Mouse (Mus musculus): ENCODE data around the gene Arl8a. TPM values are rescaled to one million over a fixed set of nuclear protein-coding genes. Genes with fewer than 3 reads are reported as not detected.
"Not testable (repeated sequence)": the region's sequence is repeated elsewhere in the genome, so short reads cannot be mapped to it uniquely, and the experiment has no call there.

Arl8a gene
- polyA plus RNA-seq, 1 experiment: 64.5 TPM

DNA sequence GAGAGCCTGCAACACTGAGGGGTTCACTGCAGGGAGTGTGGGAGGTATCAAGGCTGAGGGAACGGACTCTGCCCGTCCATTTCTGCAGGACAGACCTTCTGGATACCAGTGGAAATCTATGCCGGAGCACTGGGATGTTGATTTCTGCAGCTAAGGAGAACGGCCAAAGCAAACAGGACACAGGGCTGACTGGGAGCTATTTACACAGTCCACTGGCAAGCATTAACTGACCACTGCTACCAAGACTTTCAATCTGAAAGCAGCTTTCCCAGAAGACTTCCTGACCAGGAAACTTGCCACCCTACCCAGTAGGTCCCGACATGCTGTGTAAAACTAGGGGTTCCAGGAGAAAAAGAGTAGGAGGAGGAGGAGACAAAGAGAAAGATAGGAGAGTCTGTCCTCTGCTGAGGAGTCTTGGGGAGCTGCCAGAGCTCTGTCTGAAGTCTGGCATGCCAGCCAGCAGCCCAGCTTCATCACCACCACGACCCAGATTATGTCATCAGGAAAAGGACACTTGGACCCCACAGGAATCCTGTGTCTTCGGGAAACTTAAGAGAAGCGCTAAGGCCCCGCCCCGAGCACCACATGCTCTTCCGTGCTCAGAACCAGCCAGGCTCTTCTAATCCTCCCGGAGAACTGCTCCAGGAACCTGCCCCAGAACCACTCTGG is 23.1 kb downstream of the Arl8a start:
- no peak for DNase-seq (ENCODE audit: low read depth)

DNA sequence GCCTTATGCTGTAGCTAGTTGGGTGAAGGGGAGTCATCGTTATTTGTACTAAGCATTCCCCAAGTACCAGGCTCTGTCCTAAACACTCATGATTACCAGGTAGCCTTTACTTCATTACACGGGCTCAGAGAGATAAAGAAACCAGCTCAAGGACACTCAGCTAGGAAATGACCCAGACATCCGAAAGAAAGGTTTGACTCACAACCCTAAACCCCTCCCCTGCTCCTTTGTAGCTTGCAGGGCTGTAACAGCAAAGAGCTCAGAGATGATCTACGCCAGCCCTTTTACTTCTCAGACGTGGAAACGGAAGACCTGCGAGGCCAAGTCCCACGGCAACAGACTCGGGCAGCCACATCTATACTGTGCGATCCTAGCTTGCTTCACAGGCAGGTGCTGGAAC is 23.7 kb downstream of the Arl8a start:
- no peak for DNase-seq (ENCODE audit: low read depth)

DNA sequence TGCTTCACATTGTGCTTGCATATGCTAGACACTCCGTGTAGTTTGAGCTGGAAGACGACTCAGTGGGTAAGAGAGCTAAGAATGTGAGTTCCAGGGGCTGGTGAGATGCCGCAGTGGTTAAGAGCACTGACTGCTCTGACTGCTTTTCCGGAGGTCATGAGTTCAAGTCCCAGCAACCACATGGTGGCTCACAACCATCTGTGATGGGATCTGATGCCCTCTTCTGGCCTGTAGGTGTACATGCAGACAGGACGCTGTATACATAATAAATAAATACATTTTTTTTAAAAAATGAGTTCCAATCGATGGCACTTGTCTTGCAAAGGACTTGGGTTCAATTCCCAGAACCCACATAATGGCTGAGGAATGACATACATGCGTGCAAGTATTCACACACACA is 24.6 kb downstream of the Arl8a start:
- DNase-seq (ENCODE audit: low read depth): no peak

DNA sequence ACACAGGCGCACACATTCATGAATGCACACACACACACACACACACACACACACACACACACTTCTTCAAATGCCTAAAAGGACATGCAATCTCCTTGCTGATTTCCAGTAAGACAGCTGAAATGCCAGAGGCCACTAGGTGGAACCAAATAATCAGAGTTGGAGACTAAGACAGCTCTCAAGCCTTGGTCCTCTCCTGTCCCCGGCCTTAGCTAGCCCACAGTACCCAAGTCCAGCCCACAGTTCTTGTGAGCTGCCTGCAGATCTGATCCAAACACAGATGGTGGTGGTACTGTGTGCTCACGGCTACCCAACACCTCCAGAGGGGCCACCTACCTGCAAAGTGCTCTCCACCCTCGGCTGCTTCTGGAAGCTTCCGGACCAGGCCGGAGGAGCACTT is 25.4 kb downstream of the Arl8a start:
- no peak for DNase-seq (ENCODE audit: low read depth)

DNA sequence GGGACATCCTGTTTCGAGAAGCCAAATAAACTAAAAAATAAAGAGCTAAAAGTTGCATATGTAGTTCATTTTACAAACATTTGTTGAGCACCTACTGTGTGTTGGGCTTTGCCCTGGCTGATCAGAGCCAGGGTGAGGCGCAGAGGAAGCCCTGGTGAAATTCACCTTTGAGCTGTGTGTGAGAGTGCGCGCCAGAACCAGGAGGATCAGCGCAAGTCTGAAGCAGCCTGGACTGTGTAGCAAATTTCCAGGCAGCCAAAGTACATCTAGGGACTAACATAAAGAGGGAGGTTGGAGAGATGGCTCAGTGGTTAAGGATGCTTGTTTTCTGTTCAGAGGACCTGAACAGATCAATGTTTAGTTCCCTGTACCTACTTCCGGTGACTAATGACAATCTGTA is 26.7 kb downstream of the Arl8a start:
- no peak for DNase-seq (ENCODE audit: low read depth)

DNA sequence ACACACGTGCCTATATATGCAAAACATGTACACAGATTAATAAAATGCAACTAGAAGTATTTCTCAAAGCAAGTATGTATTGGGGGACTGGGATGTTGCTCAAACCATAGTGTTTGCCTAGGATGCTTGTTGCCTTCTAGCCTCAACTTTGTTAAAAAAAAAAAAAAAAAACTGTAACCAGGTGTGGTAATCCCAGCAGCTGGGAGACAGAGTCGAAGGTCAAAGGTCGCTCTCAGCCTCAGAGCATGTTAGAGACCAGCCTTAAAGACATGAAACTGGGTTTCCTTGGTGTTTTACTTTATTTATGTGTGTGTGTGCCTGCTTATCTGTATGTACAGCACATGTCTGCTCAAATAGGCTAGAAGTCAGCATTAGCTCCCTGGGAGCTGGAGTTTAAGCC is 28.6 kb downstream of the Arl8a start:
- DNase-seq (ENCODE audit: low read depth): no peak

DNA sequence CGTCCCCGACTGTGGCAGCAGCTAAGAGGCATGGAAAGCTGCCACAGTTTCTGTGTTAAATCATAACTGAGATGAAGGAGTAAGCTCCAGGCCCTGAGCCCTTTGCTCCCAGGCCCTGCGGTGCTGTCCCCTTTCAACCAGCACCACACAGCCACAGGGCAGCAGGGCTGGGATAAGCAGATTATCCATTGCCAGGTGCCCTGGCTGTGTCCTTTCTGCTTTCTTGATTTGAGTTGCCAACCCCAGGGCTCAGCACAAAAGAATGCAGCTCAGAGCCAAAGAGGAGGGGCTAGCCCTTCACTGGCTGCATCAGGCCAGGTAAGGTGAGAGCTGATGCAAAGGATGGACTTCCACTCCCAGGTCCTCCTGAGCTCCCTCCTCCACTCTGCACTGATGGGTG is 31.1 kb downstream of the Arl8a start:
- DNase-seq (ENCODE audit: low read depth): no peak

DNA sequence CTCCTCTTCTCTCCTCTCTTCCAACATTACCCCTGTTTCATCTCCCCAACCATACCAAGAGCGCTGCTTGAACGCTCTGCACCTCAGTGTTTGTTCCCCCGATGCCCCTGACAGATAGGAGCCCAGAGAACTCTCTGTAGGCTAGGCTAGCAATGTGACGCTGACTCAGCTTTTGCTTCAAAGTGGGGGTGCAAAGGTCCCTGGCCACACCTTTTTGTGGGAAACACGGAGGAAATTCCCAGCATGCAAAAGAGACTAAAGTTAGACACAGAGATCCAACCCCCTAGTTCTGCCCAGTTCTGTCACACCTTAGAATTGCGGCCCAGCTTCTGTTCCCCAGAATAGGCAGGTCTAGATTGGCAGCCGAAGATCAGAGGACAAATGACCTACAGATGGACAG is 32.2 kb downstream of the Arl8a start:
- DNase-seq (ENCODE audit: low read depth): no peak

DNA sequence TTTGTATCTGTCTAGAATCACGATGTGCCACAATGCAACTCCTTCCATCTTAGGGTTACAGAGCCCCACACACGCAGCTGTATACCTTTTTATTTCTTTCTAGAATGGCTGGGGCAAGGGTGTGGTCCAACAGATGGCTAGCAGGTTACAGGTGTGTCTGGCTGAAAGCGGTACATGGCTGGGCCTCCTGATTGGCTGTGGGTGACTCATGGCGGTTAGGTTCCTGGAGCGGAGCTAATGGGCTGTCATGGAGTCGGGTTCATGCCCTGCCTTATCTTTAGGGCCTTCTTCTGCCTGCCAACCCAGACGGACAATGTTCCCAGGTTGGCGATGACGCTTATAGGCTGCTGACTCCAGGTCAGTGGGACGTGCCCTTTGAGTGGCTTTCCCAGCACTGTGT is 34.2 kb downstream of the Arl8a start:
- no peak for DNase-seq (ENCODE audit: low read depth)

DNA sequence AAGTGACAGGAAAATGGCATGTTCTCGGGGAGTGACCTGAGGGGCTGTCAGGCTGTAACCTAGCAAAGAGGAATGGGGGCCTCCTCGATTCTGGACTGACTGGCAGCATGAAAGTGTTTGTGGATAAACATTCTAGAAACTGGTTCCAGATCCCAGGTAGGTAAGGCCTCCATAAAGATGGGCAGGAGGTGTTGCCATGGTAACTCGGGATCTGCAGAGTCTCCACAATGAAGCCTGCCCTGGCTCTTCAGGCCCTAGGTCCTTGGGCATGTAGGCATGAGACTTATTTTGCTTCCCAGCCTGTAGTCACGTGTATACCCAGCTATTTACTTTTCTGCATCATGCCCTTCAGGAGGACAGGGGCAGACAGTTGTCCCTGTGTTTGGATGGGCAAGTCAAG is 34.7 kb downstream of the Arl8a start:
- no peak for DNase-seq (ENCODE audit: low read depth)

DNA sequence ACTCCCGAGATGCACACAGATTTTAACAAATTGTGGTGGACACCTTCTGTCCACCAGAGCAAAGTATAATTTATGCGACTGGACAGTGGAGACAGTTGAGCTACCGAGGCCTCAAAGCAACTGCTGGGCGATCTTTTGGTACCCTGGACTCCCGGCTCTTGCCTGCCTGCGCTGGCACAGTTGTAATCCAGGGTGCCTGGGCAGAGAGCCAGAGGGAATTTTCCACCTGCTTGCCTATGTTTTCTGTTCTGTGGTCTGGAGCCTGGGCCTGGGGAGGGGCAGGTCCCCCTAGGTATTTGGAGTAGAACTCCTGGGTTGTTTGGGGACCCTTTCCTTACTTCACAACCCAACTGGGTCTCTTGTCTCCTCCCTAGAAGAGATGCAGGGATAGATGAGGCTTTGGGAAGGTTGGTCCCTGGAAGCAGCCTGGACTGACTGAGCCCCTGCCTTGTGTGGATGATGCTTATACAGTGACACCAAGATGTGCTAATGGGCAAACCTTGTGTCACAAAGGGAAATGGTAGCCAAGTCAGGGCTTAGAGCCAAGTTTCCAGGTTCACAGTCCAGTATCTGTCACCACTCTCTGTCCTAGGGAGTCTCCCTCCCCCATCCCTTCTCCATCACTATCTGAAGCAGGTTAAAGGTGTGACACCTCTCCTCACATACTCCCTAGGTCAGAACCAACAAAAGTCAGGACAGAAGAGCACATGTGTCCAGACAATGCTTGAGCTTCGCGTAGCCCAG is 35.4 kb downstream of the Arl8a start:
- DNase-seq (ENCODE audit: low read depth): no peak

DNA sequence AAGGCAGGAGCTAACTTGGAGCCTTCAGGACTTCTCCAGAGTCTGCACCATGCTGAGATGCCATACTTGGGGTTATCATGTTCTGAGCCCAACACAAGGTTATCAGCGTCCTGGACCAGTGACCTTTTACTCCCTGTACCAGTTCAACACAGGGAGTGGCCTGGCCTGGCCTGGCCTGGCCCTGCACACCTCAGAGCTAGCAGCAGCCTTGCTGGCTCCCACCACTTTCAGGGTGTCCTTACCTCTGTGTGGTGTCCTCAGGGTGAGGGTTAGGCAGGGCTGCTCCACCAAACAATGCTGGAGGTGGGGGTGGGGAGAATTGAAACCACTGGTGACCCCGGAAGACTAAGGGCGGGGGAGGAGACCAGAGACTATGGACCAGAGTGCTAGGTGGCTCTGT is 36.4 kb downstream of the Arl8a start:
- no peak for DNase-seq (ENCODE audit: low read depth)

DNA sequence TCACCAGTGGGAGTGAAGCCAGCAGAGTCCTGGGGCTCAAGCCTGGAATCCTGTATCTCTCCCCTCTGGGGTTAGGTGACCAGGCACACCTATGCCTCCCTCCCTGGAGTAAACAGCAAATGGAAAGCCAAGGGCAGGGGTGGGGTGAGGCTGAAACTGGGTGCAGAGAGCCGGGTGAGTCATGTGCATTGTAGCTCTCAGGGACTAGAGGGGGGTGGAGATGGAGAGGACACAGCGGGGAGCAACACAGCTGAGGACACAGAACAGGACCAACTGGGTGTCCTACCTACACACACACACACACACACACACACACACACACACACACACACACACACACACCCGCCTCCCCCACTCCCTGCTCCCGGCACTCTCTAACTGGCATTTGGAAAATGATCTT is 36.8 kb downstream of the Arl8a start:
- DNase-seq (ENCODE audit: low read depth): no peak

DNA sequence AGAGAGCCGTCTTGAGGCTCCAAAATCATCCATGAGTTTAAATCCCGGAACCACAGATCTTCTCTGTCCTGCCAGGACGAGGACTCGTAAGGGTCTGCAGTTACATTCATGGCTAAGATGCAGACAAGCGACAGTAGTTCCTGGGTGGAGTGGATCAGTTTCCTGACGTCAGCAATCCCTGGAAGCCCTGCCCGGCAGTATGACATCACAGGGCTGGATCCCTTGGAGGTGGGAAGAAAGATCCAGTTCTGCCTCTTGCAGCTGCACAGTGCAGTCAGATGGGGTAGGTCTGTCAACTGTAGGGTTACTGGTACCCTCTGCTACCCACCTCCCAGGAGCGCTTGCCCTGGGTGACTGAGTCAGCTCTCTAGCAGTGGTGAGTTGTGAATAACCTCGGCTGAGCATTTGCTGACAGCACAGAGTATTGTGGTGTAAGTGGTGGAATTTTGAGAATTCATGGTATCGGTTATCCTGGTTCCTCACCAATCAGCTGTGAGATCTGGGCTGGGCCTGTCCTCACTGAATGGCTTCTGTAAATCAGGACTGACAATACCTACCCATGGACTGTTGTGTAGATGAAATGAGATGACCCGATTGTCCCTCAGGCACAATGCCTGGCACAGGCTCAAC is 37.4 kb downstream of the Arl8a start:
- no peak for DNase-seq (ENCODE audit: low read depth)

DNA sequence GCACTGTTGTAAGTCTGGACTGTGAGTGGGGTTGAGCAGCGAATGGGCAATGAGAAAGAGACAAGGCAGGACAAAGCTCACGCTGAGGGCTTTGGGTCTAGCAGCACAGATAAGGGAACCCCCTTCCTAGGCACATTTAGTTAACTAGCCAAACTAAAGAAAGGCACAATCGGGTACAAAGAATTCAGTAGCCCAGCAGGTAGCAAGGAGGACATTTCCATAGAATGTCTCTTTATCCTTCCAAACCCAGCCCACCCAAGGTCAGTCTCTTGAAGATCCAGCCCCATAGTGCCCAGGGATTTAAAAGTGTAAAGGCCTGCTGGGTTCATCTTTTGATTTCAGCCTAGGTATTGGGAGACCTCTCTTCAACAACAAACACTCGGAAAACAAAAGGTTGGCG is 39.3 kb downstream of the Arl8a start:
- no peak for DNase-seq (ENCODE audit: low read depth)

DNA sequence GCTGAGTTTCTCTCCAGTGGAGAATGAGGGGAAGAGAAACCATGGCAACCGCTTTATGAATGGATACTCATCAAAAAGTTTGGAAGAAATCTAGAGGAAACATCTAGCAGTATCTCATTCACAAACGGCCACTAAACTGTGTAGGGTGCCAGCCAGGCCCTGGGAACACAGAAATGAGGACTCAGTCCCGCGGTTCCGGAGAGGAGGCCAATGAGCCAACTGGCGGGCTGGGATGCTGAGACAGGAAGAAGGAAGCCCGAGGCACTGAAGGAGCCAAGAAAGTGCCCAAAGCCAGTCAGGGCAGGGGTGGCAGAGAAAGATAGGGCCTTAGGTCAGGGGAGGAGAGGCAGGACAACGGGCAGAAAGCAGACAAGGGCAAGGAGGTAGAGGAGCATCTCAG is 39.8 kb downstream of the Arl8a start:
- no peak for DNase-seq (ENCODE audit: low read depth)

DNA sequence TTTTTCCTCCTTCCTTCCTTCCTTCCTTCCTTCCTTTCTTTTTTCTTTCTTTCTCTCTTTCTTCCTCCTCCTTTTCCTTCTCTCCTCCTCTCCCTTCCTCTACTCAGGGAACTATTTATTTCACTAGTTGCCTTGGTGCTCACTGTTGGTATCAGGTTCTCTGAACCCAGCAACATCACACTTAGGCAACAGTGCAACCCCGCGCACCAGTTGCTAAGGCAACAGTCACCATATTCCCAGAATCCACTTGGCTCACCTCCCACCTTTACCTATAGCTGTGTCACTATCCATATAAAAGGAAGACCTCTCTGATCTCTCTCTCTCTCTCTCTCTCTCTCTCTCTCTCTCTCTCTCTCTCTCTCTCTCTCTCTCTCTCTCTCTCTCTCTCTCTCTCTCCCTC is 40.4 kb downstream of the Arl8a start:
- not testable (repeated sequence) for DNase-seq (ENCODE audit: low read depth)

DNA sequence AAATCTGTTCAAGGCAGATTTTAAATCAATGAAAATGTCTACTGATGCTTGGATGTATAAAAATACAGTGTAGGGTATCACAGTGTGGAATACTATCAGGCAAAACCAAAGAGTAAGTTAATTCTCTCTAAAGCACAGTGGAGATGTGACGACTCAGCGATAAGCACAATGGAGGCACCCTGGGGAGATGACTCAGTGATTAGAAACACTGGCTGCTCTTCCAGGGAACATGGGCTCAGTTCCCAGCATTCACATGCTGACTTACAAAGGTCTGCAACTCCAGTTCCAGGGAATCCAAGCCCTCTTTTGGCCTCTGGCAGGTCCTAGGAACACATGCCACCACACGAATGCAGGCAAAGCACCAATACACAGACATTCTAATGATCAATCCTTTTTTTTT is 41.6 kb downstream of the Arl8a start:
- DNase-seq (ENCODE audit: low read depth): peak; percentile 49

DNA sequence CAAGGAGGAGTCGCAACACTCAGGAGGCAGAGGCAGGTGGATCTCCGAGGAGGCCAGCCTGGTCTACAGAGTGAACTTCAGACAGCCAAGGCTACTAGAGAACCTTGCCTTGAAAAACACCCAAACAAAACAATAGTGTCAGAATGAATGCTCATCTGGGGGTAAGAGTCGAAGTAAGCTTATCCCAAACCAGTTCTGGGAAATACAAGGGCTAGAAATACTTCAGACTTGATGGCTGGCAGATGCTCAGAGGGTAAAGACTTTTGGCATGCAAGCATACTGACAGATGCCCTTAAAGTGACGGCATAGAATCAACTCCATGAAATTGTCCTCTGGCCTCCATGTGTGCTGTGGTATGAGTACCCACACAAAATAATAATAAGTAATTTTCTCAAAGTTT is 42.6 kb downstream of the Arl8a start:
- no peak for DNase-seq (ENCODE audit: low read depth)

DNA sequence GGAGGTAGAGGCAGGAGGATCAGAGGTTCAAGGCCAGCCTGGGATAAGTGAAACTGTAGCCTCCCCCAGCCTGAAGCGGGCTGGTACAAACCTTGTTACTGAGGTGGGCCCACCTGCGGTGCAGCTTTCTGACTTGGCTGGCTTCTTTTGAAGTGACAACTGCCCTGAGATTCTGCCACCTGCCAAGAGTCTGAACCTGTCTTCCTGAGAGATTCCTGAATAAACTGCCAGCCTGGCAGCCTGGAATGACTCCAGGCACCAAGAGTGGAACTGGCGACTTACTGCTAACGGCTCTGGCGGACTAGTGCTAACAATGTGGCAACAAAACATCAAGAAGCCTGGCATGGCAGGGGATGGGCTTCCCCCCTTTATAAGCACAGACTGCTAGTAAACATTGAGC is 47.7 kb downstream of the Arl8a start:
- DNase-seq (ENCODE audit: low read depth): not testable (repeated sequence)

DNA sequence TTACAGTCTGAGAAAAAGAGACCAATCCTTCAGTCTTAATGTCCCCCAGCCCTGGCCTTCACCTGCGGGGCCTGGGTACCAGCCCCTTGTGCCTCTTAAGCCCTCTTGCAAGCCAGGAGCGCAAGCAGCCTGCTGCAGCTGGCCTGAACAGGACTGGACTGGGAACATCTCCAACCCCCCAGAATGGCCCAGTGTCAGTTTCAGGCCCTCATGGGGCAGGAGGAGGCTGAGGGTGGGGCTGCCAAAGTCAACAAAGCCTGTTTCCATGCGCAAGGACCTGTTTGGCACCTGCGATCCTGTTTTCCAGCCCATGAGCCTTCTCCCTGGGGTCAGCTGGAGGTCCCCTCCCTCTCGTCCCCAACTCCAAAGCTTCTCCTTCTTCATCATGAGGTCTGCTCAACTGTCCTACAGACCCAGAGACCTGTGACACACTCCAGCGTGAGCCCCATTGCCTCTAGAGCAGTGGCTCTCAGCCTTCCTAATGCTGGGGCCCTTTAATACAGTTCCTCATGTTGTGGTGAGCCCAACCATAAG is 49.4 kb downstream of the Arl8a start:
- DNase-seq (ENCODE audit: low read depth): no peak

DNA sequence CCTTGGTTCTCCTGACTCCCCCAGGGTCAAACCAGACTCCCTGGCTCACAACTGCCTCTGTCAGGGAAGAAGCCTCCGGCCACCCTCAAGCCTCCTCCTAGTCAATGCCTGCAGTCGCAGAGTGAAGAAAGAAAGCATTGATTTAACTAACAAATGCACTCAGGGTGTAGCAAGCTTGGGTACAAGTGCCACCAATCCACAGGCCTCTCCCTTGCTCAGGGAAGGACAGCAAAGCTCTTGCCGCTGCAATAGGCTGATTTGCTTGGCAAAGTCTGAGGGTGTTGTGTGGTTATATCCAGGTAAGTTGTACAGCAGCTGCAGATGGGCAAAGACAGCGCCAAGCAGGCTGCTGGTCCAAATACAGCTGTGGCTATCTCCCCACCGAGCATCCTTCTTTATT is 51.8 kb downstream of the Arl8a start:
- no peak for DNase-seq (ENCODE audit: low read depth)

Data from gonadal fat pad, adult 2 months (tissue).